Mouse (Mus musculus): ENCODE measurements around the gene Arf6. TPM values are rescaled to one million over a fixed set of nuclear protein-coding genes. Genes with fewer than 3 reads are reported as not detected.

Gene Arf6
- total RNA-seq, 1 experiment, result 89.3 TPM

GRCm38 (mm10) chr12:69411936-69412335 is 40.0 kb downstream of the Arf6 start:
- no peaks in the 10 kb centered on the region for H3K36me3 ChIP-seq (ENCODE audit: control insufficient read depth, insufficient read depth, low read length, poor library complexity, severe bottlenecking)
- in situ Hi-C loops (cut with MboI; ENCODE audit: low sequenced_read_pairs in 2 of 2, unreplicated experiment in 2 of 2), result no loop called here
- no peak for DNase-seq (ENCODE audit: low read depth, low spot score)
- no peak overlapping the region for H3K9ac ChIP-seq (ENCODE audit: insufficient read depth, low read depth, low read length, poor library complexity, severe bottlenecking)
- no peak overlapping the region for H3K4me3 ChIP-seq (ENCODE audit: insufficient read depth in 1 of 2, low read depth in 1 of 2, low read length in 2 of 2, poor library complexity in 1 of 2, severe bottlenecking in 1 of 2)
- TF ChIP-seq HCFC1 (IDR thresholded peaks at IDR 0.05; ENCODE audit: borderline replicate concordance, insufficient read depth, low read length), result no peak
- no peak overlapping the region for H3K27ac ChIP-seq (ENCODE audit: insufficient read depth, low read depth, low read length, poor library complexity, severe bottlenecking)
- H3K4me1 ChIP-seq (ENCODE audit: control insufficient read depth in 2 of 2, insufficient read depth in 2 of 2, low read length in 2 of 2, poor library complexity in 1 of 2), result no peaks in the 10 kb centered on the region
- no peaks in the 10 kb centered on the region for H3K9me3 ChIP-seq (ENCODE audit: control insufficient read depth, insufficient read depth, low read depth, low read length)

GRCm38 (mm10) chr12:69413303-69413702 is 41.4 kb downstream of the Arf6 start:
- no peaks in the 10 kb centered on the region for H3K36me3 ChIP-seq (ENCODE audit: control insufficient read depth, insufficient read depth, low read length, poor library complexity, severe bottlenecking)
- no peaks in the 10 kb centered on the region for H3K9me3 ChIP-seq (ENCODE audit: control insufficient read depth, insufficient read depth, low read depth, low read length)
- DNase-seq (ENCODE audit: low read depth, low spot score), result no peak
- H3K27ac ChIP-seq (ENCODE audit: insufficient read depth, low read depth, low read length, poor library complexity, severe bottlenecking), result no peak overlapping the region
- peaks cover 0 to 5% of the 10 kb centered on the region in 2 experiments; a peak in 1 of 4 replicates for H3K4me1 ChIP-seq (ENCODE audit: control insufficient read depth in 2 of 2, insufficient read depth in 2 of 2, low read length in 2 of 2, poor library complexity in 1 of 2)
- TF ChIP-seq ZC3H11A (IDR thresholded peaks at IDR 0.05; ENCODE audit: borderline replicate concordance, low read depth, low read length) (no peak), HCFC1 (IDR thresholded peaks at IDR 0.05; ENCODE audit: borderline replicate concordance, insufficient read depth, low read length) (no peak), MAFK (IDR thresholded peaks at IDR 0.05; ENCODE audit: insufficient read depth, low read depth, low read length) (no peak), ZNF384 (IDR thresholded peaks at IDR 0.05; ENCODE audit: low read depth, low read length) (no peak), CHD2 (IDR thresholded peaks at IDR 0.05; ENCODE audit: low read depth, low read length) (no peak)
- H3K4me3 ChIP-seq (ENCODE audit: insufficient read depth in 1 of 2, low read depth in 1 of 2, low read length in 2 of 2, poor library complexity in 1 of 2, severe bottlenecking in 1 of 2), result no peak overlapping the region
- no peak overlapping the region for H3K9ac ChIP-seq (ENCODE audit: insufficient read depth, low read depth, low read length, poor library complexity, severe bottlenecking)
- in situ Hi-C loops (cut with MboI; ENCODE audit: low sequenced_read_pairs in 2 of 2, unreplicated experiment in 2 of 2), result no loop called here

GRCm38 (mm10) chr12:69414826-69415572 is 43.0 kb downstream of the Arf6 start:
- Histone ChIP-seq H3K4me3 (ENCODE audit: insufficient read depth in 1 of 2, low read depth in 1 of 2, low read length in 2 of 2, poor library complexity in 1 of 2, severe bottlenecking in 1 of 2) (no peak overlapping the region), H3K9ac (ENCODE audit: insufficient read depth, low read depth, low read length, poor library complexity, severe bottlenecking) (no peak overlapping the region), H3K9me3 (ENCODE audit: control insufficient read depth, insufficient read depth, low read depth, low read length) (no peaks in the 10 kb centered on the region), H3K36me3 (ENCODE audit: control insufficient read depth, insufficient read depth, low read length, poor library complexity, severe bottlenecking) (no peaks in the 10 kb centered on the region), H3K27ac (ENCODE audit: insufficient read depth, low read depth, low read length, poor library complexity, severe bottlenecking) (no peak overlapping the region), H3K4me1 (ENCODE audit: control insufficient read depth in 2 of 2, insufficient read depth in 2 of 2, low read length in 2 of 2, poor library complexity in 1 of 2) (peaks cover 3 to 5% of the 10 kb centered on the region in 2 experiments; a peak in 1 of 4 replicates)
- in situ Hi-C loops (cut with MboI; ENCODE audit: low sequenced_read_pairs in 2 of 2, unreplicated experiment in 2 of 2), result no loop called here
- no peak for DNase-seq (ENCODE audit: low read depth, low spot score)
- no peak for TF ChIP-seq ZNF384 (IDR thresholded peaks at IDR 0.05; ENCODE audit: low read depth, low read length)
- no peak for TF ChIP-seq MAFK (IDR thresholded peaks at IDR 0.05; ENCODE audit: insufficient read depth, low read depth, low read length)
- TF ChIP-seq HCFC1 (IDR thresholded peaks at IDR 0.05; ENCODE audit: borderline replicate concordance, insufficient read depth, low read length), result no peak
- TF ChIP-seq ZC3H11A (IDR thresholded peaks at IDR 0.05; ENCODE audit: borderline replicate concordance, low read depth, low read length), result no peak
- no peak for TF ChIP-seq CHD2 (IDR thresholded peaks at IDR 0.05; ENCODE audit: low read depth, low read length)

- H3K9ac ChIP-seq (ENCODE audit: insufficient read depth, low read depth, low read length, poor library complexity, severe bottlenecking), result no peak overlapping the region
- no peak overlapping the region for H3K4me3 ChIP-seq (ENCODE audit: insufficient read depth in 1 of 2, low read depth in 1 of 2, low read length in 2 of 2, poor library complexity in 1 of 2, severe bottlenecking in 1 of 2)
- DNase-seq (ENCODE audit: low read depth, low spot score), result no peak
- in situ Hi-C loops (cut with MboI; ENCODE audit: low sequenced_read_pairs in 2 of 2, unreplicated experiment in 2 of 2), result no loop called here
- no peak overlapping the region for H3K27ac ChIP-seq (ENCODE audit: insufficient read depth, low read depth, low read length, poor library complexity, severe bottlenecking)
- no peaks in the 10 kb centered on the region for H3K36me3 ChIP-seq (ENCODE audit: control insufficient read depth, insufficient read depth, low read length, poor library complexity, severe bottlenecking)
- no peaks in the 10 kb centered on the region for H3K9me3 ChIP-seq (ENCODE audit: control insufficient read depth, insufficient read depth, low read depth, low read length)
- H3K4me1 ChIP-seq (ENCODE audit: control insufficient read depth in 2 of 2, insufficient read depth in 2 of 2, low read length in 2 of 2, poor library complexity in 1 of 2), result peaks cover 3 to 5% of the 10 kb centered on the region in 2 experiments; a peak in 1 of 4 replicates
- TF ChIP-seq HCFC1 (IDR thresholded peaks at IDR 0.05; ENCODE audit: borderline replicate concordance, insufficient read depth, low read length) (no peak), MAFK (IDR thresholded peaks at IDR 0.05; ENCODE audit: insufficient read depth, low read depth, low read length) (no peak), ZNF384 (IDR thresholded peaks at IDR 0.05; ENCODE audit: low read depth, low read length) (no peak), ZC3H11A (IDR thresholded peaks at IDR 0.05; ENCODE audit: borderline replicate concordance, low read depth, low read length) (no peak), CHD2 (IDR thresholded peaks at IDR 0.05; ENCODE audit: low read depth, low read length) (no peak)
These were observed 44.8 kb downstream of the Arf6 start for GRCm38 (mm10) chr12:69416793-69417192.
